Mouse (Mus musculus) liver, adult 2 months (tissue): ENCODE measurements around the gene Tango6.

Source experiments
- CTCF ChIP-seq: fragments of 200-500 bp; IDR thresholded peaks from 2 replicates; pipeline ENCODE4 v1.5.1; 2011; ENCODE audit warnings: low read depth, low read length, control low read depth
- POLR2A ChIP-seq: fragments of 200-500 bp; IDR thresholded peaks from 2 replicates; pipeline ENCODE4 v1.6.1; 2011; ENCODE audit warnings: low read length, control low read depth; ENCODE audit not compliant: insufficient read depth; ENCODE audit errors: extremely low read depth

GRCm38 (mm10) chr8:106854534-106855241 is 171.8 kb downstream of the Tango6 start:
- no peak for TF ChIP-seq POLR2A
- no peak for TF ChIP-seq CTCF
